Comparison of ENCODE assay signal across 14 mouse cellular contexts in the genomic region with DNA sequence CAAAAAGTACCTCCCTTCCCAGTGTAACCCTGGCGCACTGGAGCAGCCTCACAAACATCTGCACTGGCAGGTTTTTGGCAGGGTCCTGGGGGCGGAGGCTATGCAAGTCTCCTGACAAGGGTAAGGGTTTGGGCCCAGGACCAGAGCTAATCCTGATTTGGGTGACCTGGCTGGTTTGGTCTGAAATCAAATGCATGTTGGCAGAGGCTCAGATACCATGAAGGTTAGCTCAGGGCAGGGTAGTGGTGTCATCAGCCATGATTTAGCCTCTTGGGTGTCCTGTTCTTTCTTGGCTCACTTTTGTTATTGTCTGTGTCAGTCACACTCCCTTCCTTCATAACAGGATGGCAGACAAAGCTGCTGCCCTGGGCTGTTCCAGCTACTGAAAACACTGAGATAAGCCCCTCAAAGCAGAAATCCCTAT. TPM values are rescaled to one million over a fixed set of nuclear protein-coding genes. Genes with fewer than 3 reads are reported as not detected.
DNase-seq lines count a peak whose midpoint lies in the region; ATAC-seq and TF ChIP-seq lines count a peak whose summit lies in the region.
"Had no signal": no experiment of that assay in that cellular context is flagged by ENCODE, and none has a peak within 500 bp of the region (broad histone marks: within the 10 kb centered on the region; RNA-seq: fewer than 3 reads in every experiment).

No protein-coding gene starts in this region.

- 0 out of 2 replicates have a peak, but pooled peaks cover 3% of the 10 kb centered on the region for H3K4me1 ChIP-seq in kidney, postnatal 0 days (replicated peaks; ENCODE audit: insufficient read depth, low read length)
- no peaks in the 10 kb centered on the region for H3K4me1 ChIP-seq in midbrain, embryonic 16.5 days (ENCODE audit: control insufficient read depth, insufficient read depth, low read length)
- H3K4me1 ChIP-seq: neural tube, embryonic 12.5 days had no signal

- no peak for ATAC-seq in kidney, postnatal 0 days (replicated peaks; ENCODE audit: low FRiP score, low read depth)
- ATAC-seq in midbrain, embryonic 16.5 days, result no peak
- ATAC-seq in megakaryocyte-erythroid progenitor cell, adult 5-6 weeks (replicated peaks; ENCODE audit: low FRiP score, low TSS enrichment, poor library complexity, severe bottlenecking), result no peak

- H3K9me3 ChIP-seq in kidney, postnatal 0 days (replicated peaks; ENCODE audit: low read length), result no peaks in the 10 kb centered on the region
- H3K9me3 ChIP-seq in midbrain, embryonic 16.5 days (replicated peaks; ENCODE audit: control insufficient read depth, low read length, poor library complexity, severe bottlenecking), result no peaks in the 10 kb centered on the region
- H3K9me3 ChIP-seq: forebrain, embryonic 10.5 days; lung, embryonic 15.5 days; neural tube, embryonic 12.5 days had no signal

- no peak overlapping the region for H3K9ac ChIP-seq in kidney, postnatal 0 days (ENCODE audit: low read depth, low read length)
- H3K9ac ChIP-seq in midbrain, embryonic 16.5 days (ENCODE audit: low read depth, low read length), result no peak overlapping the region
- H3K9ac ChIP-seq: lung, embryonic 15.5 days; neural tube, embryonic 12.5 days had no signal

- no peak overlapping the region for H3K27ac ChIP-seq in kidney, postnatal 0 days
- no peak overlapping the region for H3K27ac ChIP-seq in midbrain, embryonic 16.5 days (ENCODE audit: low read length)
- H3K27ac ChIP-seq: forebrain, embryonic 10.5 days; lung, embryonic 15.5 days; neural tube, embryonic 12.5 days had no signal

- DNase-seq in testis, postnatal 10 days (ENCODE audit: low spot score), result peak; percentile 41
- no peak for DNase-seq in testis, postnatal 14 days (ENCODE audit: low spot score)
- DNase-seq in gastrocnemius, postnatal 10 days, result peak; percentile 57
- peak; percentile 22 for DNase-seq in kidney, postnatal 0 days (ENCODE audit: low spot score)
- DNase-seq in urinary bladder, postnatal 36 days (ENCODE audit: low spot score in 2 of 2), result peak; percentile 62 to 69
- no peak for DNase-seq in right cerebral cortex, adult 2 months (ENCODE audit: low spot score in 2 of 2)

- H3K27me3 ChIP-seq in kidney, postnatal 0 days (ENCODE audit: insufficient read depth, low read length), result no peaks in the 10 kb centered on the region
- H3K27me3 ChIP-seq in midbrain, embryonic 16.5 days (ENCODE audit: control insufficient read depth, insufficient read depth, low read depth, low read length), result no peaks in the 10 kb centered on the region
- H3K27me3 ChIP-seq: lung, embryonic 15.5 days; neural tube, embryonic 12.5 days had no signal

- no peak for TF ChIP-seq CTCF in kidney, postnatal 0 days (IDR thresholded peaks at IDR 0.05; ENCODE audit: low read depth)

- no peaks in the 10 kb centered on the region for H3K36me3 ChIP-seq in kidney, postnatal 0 days (ENCODE audit: insufficient read depth, low read length)
- no peaks in the 10 kb centered on the region for H3K36me3 ChIP-seq in midbrain, embryonic 16.5 days (ENCODE audit: control insufficient read depth, insufficient read depth, low read length)
- H3K36me3 ChIP-seq: forebrain, embryonic 10.5 days; lung, embryonic 15.5 days; neural tube, embryonic 12.5 days had no signal

- H3K4me2 ChIP-seq in kidney, postnatal 0 days (ENCODE audit: low read length), result no peak overlapping the region
- H3K4me2 ChIP-seq in midbrain, embryonic 16.5 days (ENCODE audit: low read length), result no peak overlapping the region
- H3K4me2 ChIP-seq: lung, embryonic 15.5 days; neural tube, embryonic 12.5 days had no signal

- WGBS in kidney, postnatal 0 days, result 59% methylated on average over 2 of the region's 2 CpGs
- 71% methylated on average over 2 of the region's 2 CpGs for WGBS in midbrain, embryonic 16.5 days

- no peak overlapping the region for H3K4me3 ChIP-seq in kidney, postnatal 0 days (replicated peaks; ENCODE audit: low read depth, low read length)
- H3K4me3 ChIP-seq in midbrain, embryonic 16.5 days (ENCODE audit: low read depth, low read length), result no peak overlapping the region
- H3K4me3 ChIP-seq: forebrain, embryonic 10.5 days; lung, embryonic 15.5 days; neural tube, embryonic 12.5 days had no signal

RNA-seq across cellular contexts. Expression of a gene that starts 39.4 kb away (rescaled TPM):
- total RNA-seq in gastrocnemius, postnatal 10 days (2021), result not detected
- not detected in 2 replicates for polyA plus RNA-seq in kidney, postnatal 0 days (2015; fragmentation: Nextera tagmentation; extraction: Ambion mirVana)
- not detected in 2 replicates for polyA plus RNA-seq in midbrain, embryonic 16.5 days (2015; fragmentation: Nextera tagmentation; extraction: Ambion mirVana)
- not detected in 2 replicates for total RNA-seq in megakaryocyte-erythroid progenitor cell, adult 5-6 weeks (2014; fragmentation: Nextera tagmentation)
- total RNA-seq in megakaryocyte-erythroid progenitor cell, adult 5-6 weeks (2017), result not detected in 2 replicates
- total RNA-seq: layer of hippocampus, adult 18-20 months; MEL had no signal
- polyA plus RNA-seq: forebrain, embryonic 10.5 days; neural tube, embryonic 12.5 days; stomach, embryonic 14.5 days had no signal

Comparison
In these comparisons a context has a peak if more than half of its experiments do, and no peak if none do; other contexts are left out.
1. DNase-seq: peak in testis, postnatal 10 days (single experiment), gastrocnemius, postnatal 10 days (single experiment), kidney, postnatal 0 days (single experiment) and urinary bladder, postnatal 36 days (2 of 2); none in testis, postnatal 14 days (single experiment) and right cerebral cortex, adult 2 months (0 of 2).